Mouse (Mus musculus): ENCODE measurements at regions not wholly inside any gene's neighbourhood (a gene's known extent, or its start where the extent isn't known, plus 50 kb on each side); places are given as distances from the start of the nearest gene placed in this dataset.

DNA sequence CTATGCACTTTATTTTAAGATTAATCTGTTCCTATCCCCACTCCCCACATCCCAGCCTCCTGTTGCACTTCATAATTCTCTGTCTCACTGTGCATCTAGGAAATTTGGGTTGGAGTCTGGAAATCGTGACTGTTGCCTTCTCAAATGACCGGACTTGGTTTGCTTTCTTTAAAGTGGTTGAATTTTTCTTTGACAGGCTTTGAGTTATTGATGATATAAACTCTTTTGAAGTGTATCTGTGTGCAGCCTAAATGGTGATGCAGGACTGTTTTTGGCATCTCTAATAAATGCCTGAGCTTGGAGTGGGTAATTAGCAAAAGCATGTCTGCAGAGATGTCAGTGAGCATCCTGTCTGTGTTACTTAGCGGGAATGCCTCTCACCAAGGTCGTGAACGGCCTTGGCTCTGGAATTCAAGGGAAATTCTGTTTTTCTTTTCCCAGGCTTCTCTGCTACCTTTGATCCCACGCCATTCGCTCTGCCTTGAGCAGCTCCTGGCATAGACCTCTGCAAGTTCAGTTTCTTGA, 292.8 kb upstream of the Igfbp3 start:
- DNase-seq = no peak

DNA sequence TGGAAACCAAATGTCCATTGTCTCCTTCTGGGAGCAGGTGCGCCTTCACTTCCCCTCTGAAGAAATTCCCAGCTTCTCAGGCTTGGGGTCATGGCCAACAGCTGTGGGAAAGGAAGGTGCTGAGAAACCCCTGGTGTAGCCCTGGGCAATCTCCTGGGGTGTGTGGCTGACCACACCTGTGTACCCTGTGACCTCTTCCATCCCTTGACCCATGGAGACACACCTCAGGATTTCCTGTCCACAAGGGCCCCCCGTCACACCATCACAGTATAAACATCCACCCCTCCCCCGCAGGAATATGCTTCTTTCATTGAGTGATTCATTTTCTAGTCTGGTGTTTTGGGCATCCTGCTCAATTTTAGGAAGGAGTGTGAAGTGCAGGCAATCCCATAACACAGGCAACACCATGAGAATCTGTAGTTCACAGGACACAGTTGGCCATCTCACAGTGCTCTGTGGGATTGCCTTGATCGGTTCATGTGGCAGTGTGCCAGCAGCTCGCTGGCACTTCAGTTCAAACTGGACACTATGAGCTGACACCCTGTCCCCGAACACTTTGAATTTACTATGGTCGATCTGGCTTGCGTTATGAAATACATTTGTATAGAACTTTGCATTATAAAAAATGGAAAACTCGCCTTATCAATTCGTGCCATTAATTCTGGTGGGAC, 291.1 kb upstream of the Igfbp3 start:
- DNase-seq = no peak

DNA sequence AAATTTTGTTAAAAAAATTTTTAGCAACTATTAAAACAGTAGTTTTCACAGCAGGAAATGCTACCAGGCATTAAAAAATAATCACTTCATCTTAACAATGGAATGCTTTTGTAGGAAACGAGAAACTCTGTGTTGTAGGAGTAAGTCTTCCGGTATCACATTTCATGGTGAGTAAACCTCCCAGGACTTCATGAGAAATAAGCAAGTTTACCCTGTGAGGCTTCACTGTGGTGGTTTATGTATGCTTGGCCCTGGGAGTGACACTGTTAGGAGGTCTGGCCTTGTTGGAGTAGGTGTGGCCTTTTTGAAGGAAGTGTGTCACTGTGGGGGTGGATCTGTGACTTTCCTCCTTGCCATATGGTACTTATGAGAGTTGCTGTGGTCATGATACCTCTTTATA, 289.0 kb upstream of the Igfbp3 start:
- DNase-seq = no peak

DNA sequence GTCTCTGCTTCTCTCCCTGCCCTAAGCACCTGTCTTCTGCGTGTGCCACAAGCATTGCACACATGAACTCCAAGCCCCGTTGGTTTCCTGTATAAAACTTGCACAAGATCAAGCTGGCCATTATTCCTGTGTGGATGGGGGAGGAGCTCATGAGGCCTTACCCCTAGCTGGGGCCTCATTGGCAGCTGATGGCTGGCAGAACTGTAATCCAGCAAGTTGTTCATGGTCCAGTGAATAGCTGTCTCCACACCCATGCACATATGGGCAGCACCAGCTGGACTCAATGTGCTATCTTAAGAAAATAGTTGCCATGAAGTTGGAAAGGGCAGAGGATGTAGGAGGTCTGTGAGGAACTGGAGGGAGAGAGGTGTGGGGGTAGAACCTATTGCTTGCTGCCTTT, 288.3 kb upstream of the Igfbp3 start:
- no peak for DNase-seq

DNA sequence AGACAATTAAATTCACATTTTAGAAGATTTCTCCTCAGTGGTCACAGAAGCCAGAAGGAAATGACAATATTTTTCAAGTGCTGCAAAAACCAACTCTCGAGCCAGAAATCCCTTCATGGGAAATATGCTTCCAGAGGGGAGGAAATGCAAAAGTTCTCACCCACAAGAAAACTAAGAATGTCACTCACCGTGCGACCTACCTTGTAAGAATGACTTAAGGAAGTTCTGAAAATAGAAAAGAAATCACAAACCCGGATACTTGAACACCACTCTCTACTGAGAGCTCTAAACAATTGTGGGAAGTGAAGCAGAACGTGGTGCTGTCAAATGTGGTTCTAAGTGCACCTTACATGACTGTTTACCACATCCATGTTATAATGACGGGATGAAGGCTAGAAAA, 284.1 kb upstream of the Igfbp3 start:
- no peak for DNase-seq

DNA sequence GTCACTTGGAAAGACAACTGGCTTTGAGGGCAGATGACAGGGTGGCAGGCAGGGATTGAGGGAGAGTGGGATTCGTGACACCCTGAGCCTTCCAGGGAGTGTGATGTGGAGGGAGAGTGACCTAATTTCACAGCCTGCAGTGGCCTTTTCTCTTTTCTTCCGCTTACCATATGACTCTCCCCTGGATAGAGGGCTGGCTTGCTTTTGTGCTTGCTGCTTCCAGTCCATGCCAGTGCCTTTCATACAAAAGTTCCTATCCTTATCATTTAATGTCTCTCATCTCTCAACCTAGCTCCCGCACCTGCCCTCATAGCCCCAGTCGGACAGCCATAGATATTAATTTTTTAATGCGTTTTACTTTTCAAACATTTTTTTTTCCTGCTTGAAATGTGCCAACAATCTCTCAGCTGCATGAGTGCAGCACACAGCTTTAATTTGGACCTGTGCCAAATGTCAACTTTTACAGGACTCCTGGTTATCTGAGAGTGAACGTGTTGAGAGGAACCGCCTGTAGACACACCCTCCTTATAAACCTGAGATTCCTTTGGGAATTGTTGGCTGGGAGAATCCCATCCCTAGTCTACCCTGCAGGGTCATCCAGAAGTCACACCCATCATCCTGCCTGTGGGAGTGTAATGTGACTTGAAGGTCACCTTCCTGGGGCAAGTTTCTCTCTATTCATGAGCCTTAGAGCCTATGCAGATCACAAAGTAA, 260.3 kb upstream of the Igfbp3 start:
- DNase-seq = no peak

DNA sequence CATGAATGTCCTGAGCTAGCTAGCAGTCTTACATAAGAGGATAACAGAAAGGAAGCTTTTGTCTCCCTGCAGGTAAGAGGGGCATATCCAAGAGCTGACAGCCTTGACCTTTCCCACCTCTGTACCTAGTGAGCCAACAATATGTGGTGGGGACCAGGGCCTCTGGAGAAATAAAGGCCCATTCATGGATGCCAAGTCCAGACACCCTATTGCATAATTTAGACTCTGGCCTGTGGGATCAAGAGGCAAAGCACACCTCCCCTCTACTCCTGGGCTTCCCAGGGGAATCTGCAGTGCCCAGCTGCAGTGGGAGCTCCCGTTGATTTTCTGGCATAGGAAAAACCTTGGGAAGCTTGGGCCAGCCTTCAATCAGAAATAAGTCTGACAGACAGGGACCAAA, 251.8 kb upstream of the Igfbp3 start:
- DNase-seq = no peak

DNA sequence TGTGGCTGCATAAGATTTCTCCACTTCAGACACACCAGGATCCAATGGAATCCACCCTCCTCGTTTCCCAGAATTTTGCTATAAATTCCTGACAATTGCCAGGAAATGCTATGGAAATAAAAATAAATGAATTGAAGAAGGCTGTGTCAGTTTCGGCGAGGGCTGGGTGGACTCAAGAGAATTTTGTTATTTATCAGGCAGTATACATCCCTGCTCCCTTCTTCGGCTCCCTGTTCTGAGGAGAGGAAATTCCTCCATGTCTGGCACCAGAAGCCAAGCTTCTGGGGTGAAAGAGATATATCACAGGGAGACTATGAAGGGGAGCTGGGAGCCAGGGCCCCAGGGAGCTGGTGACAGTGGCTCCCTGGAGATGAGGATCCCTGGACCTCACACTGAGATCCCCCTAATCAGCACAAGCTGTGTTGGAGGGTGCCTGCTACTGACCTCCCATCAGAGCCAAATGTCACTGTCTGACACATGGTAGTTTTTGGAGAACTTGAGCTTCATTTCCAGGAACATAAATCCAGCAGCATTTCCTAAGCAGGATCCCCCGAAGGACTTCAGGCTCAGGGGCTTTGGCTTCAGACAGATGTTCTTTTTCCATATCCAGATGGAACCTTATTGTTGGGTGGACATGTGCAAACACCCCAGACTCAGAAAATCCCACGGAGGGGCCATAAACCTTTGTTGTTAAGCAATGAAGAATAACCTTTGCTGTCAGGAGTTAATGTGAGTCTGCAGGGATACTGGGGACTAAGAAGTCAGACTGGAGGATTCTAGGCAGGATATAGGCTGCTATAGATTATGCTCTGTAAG, 248.4 kb upstream of the Igfbp3 start:
- DNase-seq = no peak

DNA sequence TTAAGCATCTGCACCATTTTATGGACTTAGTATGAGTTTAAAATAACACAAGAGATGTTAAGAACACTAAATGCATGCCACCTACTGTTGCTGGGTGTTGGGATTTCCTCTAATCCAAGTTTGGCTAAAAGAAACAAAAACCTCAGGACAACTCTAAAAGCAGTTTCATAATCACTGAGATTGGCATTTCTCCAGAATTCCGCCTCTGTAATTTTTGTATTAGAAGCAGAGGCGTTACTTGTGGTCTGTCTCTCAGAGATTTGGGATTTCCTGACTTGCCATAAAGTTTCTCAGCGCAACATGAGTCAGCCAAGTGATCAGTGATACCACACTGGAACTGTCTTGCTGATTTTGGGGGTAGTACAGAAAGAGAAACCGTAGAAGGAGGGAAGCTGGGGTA, 238.0 kb upstream of the Igfbp3 start:
- no peak for DNase-seq

DNA sequence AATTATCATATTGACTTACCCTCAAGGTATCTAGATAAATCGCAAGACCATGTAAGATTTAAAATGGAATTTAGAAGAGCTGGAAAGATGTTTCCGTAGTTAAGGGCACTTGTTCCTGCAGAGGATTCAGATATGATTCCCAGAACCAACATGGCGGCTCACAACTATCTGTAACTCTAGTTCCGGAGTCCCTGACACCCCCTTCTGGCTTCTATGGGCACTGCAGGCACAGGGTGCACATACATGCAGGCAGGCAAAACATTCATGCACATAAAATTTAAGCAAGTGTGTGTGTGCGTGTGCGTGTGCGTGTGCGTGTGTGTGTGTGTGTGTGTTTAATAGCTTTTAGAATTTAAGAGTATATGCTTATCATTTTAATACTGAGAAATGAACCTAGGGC, 230.8 kb upstream of the Igfbp3 start:
- DNase-seq = no peak

DNA sequence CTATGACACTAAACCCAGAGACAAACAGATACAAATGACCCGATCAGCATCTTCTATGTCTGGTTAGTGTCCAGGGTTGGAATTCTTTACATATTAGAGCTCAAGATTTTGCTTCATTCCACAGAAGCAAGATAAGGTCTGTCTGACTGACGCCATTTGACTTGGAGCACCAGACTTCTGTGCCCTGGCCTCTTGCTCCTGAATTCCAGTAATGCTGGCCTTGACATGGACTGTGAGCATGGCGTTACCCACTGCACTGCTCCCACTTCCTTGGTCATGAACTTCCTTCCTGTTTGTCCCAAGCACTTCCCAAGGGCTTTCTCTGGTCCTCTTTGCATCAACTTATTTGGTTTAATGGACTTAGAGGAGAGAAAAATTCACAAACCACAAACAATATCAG, 225.6 kb upstream of the Igfbp3 start:
- DNase-seq = no peak

DNA sequence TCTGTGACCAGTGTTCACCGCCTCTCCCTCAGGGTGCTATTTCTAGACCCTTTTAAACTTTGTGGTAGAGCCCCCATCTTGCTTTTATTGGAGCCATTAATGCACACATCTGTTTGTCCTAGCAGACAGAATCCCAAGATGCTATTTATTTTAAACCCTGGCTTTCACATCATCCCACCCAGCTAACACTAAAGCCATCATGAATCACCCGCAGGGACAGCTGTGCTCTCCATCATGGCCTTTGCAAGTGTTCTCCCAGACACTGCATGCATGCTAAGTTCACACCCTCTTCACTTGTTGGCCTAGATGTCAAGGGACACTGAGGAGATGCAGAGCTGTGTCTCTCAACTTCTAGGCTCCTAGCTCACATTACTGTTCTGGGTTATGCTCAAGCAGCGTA, 220.9 kb upstream of the Igfbp3 start:
- DNase-seq = no peak

DNA sequence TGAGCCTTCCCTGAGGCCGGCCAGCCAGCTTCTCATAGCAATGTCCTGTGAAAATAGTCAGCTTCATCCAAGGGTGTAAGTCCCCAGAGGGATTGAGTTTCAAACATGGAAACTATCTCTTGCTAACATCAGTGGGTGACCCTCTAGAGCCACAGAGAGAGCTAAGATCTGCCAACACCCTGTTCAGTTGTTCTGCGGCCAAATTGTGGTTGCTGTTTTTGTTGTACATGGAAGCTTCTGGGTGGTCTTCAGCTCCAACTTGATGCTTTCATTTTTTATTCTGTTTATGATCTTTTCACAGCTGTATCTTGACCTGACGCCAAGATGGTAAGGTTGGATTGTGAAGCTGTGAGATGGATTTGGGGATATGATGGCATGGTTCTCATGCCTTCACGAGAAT, 214.0 kb upstream of the Igfbp3 start:
- DNase-seq = no peak

DNA sequence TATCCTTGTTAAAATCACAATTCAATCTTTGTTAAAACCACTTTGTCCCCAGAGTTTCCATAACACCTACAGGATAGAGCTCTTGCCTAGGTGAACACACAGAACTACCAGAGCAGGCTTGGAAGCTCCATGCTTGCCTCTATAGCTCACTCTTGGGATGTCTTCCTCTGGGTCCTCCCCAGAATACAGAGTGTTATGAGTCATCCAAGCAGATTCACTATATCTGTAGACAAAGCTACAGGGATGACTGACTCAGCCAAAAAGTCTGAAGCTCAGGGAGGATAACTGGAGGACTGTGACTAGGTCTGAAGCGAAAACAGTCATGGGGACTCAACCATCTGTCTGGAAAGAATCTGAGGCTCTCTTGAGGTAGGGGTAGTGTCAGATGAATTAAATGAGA, 211.5 kb upstream of the Igfbp3 start:
- DNase-seq = no peak

DNA sequence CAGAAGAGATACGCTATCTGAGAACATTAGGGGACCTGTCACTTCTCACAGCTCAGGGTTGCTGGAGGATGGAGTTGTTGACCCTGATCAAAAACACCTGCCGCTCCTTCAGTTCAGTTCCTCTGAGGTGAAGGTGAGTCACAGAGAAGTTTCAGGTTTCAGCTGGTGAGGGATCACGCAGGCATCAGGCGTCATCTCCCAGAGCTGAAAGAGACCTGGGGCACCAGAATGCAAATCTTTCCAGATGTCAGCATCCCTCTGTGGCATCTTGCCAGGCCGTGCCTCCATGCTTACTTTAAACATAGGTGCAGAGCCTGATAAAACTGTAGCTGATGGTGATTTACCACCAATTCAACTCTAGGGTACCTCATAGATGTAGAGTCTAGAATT, 210.4 kb upstream of the Igfbp3 start:
- DNase-seq = no peak

DNA sequence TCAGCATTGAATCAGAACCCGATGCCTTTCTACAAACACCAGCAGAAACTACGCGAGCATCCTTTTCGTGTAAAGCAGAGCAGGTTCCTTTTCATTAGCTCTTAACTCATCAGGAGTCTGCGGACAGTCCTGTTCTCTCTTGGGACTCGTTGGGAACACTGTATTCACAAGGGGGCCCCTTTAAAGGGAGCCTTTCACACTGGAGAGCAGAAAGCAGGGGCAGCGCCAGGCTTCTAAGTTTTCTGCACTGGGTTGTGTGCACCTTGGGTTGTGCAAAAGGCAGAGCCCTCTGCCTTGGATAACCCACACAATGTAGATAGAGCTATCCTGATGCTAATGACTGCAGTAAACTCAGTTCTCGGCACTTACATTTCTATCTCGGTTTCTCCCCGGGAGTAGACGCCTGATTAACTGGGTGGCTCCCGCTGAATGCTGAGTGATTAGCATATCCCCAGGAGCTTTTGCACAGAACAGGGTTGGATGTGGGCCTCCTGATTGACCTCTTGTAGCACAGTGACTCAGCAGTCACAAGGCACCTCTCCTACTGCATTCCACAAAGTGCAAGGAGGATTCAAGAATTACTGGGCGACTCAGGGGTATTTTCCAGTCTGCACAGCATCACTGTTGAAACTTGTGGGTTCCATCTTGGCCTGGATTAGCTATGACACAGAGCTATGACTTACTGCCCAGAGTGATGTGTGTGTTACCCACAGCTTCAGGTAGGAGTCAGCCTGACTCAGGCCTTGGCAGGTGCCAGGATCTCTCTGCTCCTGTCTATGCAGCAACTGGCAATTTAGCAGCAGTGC, 209.8 kb upstream of the Igfbp3 start:
- no peak for DNase-seq

DNA sequence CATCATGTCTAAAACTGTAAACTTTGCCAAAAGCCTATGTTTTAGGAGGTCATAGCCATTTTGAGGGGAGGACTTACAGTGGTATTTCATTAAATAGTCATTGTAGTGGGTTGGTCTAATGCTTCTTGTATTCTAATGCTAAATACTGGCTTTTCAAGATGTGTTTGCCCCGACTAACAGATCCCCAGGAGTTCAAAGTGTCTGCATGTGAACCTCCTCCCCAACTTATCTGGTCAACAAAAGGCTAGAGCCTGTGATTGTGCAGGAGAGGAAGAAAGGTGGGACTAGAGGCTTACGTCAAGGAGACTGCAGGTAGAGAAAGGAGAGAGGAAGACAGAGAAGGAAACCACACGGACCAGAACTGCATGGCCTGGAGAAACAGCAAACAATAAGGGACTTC, 198.9 kb upstream of the Igfbp3 start:
- no peak for DNase-seq

DNA sequence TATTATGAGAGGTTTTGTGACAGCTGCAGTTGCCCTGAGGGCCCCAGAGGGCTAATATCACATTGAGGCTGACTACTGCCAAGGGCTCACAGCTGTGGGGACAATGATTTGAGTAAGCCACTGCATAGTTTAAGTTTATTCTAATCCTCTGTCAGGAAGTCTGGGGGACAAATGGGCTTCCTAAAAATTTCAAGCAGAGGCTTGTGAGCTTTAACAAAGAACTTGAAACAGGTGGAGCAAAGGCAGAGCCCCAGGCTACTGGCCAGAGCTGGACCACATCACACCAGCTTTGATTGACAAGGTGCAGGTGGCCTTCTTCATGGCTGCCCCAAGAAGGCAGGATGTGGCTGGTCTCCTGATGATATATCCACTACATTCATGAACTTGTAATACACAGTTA, 195.3 kb upstream of the Igfbp3 start:
- no peak for DNase-seq

DNA sequence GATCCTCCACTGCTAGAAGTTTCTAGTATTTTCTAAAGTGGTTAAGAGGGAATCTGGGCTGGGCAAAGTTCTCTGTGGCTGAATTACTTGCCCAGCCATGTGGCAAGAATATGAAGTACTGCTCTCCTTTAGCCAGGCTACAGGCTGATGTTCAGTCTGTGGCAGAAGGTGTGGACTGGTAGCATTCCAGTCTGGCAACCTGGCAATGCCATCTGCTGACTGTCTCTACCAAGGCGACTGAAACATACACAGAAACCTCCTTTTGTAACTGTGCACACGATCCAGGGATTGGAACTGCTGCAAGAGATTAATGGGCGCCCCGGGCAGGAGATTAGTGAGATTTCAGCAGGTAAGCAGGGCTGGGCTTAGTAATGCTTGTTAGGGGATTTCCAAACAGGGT, 190.9 kb upstream of the Igfbp3 start:
- no peak for DNase-seq

DNA sequence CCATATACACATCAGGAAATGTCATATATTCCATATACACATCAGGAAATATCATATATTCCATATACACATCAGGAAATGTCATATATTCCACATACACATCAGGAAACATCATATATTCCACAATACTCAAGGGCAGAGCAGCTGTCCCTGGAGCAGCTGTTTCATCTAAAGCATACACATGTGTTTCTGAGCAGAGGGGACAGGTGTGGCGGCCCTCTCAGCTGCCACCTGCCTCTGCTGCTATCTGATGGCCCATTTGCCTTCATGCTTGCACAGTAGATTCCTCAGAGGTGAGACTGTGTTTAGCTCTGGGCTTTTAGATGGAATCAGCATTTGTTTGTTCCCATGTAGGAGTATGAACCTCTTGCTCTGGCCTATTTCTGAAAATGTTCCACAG, 158.1 kb upstream of the Igfbp3 start:
- DNase-seq = no peak

DNA sequence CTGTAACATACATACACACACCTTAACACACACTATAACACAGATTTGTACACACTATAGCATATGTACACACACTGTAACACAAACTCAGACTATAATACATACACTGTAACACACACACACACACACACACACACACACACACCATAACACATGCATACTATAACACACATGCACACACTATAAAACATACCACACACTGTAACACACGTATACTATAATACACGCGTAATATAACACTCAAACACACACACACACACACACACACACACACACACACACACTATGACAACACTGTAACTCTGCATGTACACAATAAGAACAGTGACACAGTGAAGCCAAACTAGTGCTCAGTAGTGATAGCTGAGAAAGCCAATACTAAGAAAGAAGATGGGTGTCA, 147.7 kb upstream of the Igfbp3 start:
- no peak for DNase-seq

DNA sequence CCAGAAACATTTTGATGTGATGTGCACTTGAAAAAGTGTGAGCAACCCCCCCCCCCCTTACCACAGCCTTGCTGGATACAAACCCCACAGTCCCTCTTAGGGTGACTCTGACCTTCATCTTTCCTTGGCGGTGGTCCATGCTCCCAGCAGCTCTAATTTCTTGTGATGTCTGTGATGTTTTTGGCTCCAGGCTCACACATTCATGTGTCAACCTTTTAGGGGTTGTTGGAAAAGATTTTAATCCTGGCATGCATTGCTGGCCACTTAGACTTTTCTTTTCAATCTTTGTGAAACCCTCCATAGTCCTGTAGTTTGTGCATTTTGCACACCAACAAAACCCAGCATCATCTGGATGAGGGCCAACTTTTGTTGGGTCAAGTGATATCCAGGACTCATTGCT, 134.9 kb upstream of the Igfbp3 start:
- DNase-seq = no peak

DNA sequence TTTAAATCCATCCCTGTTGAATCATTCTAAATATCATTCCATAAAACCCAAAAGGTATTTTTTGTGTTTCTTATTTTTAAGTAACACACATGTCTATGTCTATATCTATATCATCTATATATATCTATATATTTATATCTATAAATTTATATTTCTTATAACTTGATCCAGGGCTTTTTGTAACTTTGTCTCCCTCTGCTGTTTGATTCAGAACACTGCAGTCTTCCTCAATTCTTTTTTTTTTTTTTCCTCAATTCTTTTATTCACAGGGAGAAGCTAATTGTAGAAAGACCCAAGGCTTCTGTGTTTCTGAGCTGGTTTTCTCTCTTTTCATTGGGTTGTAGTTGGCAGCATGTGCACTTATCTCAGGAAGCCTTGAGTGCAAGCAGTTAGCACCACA, 124.1 kb upstream of the Igfbp3 start:
- no peak for DNase-seq

Data from right cerebral cortex, postnatal 25 days (tissue).